Mouse (Mus musculus) megakaryocyte-erythroid progenitor cell, adult 5 weeks (primary cell): ENCODE results near the gene BC100530. TPM values are rescaled to one million over a fixed set of nuclear protein-coding genes. Genes with fewer than 3 reads are reported as not detected.

Source experiments
- polyA plus RNA-seq: library from polyadenylated mRNA; stranded (reverse); fragments of >175 nt; gene quantifications from 2 replicates; pipeline ENCODE4 v1.2.3, GENCODE M21; 2012

The BC100530 gene
- not detected in 2 replicates for polyA plus RNA-seq

GRCm38 (mm10) chr16:36367648-36368047 lies at the start of gene BC100530:
BC100530 (minus strand) TSS chr16:36367748.

GRCm38 (mm10) chr16:36408357-36408756 lies 40.8 kb upstream of the BC100530 start, which contains the start of gene Stfa2:
Stfa2 (minus strand) TSS chr16:36408457.

GRCm38 (mm10) chr16:36334232-36334631 lies 33.3 kb downstream of the BC100530 start, which contains the start of gene BC117090:
BC117090 (minus strand) TSS chr16:36334332.

Other genes with a start within 250 kb of the BC100530 start
- not detected in 2 replicates for gene Csta1, start 236.5 kb downstream of the BC100530 start, polyA plus RNA-seq
- not detected in 2 replicates for gene Stfa2l1, start 210.9 kb downstream of the BC100530 start, polyA plus RNA-seq
- gene Gm5483, start 183.5 kb downstream of the BC100530 start, polyA plus RNA-seq: 0.03 and 0.23 TPM in 2 replicates
- not detected in 2 replicates for gene Gm5416, start 157.3 kb downstream of the BC100530 start, polyA plus RNA-seq
- gene 2010005H15Rik, start 146.3 kb downstream of the BC100530 start, polyA plus RNA-seq: not detected in 2 replicates
- not detected in 2 replicates for gene Stfa1, start 90.8 kb downstream of the BC100530 start, polyA plus RNA-seq
- gene BC117090, start 33.4 kb downstream of the BC100530 start, polyA plus RNA-seq: not detected in 2 replicates
- 0.49 TPM in 1 of 2 replicates, not detected in the other for gene Stfa2, start 40.7 kb upstream of the BC100530 start, polyA plus RNA-seq
- gene Stfa3, start 87.6 kb upstream of the BC100530 start, polyA plus RNA-seq: 0.38 TPM in 1 of 2 replicates, not detected in the other
- not detected in 2 replicates for gene Casr, start 194.4 kb upstream of the BC100530 start, polyA plus RNA-seq